Mouse (Mus musculus) ovary, adult 10 weeks (tissue): ENCODE data around the gene Kalrn. TPM values are rescaled to one million over a fixed set of nuclear protein-coding genes. Genes with fewer than 3 reads are reported as not detected.

Source experiments
- polyA plus RNA-seq: library from polyadenylated mRNA; stranded (reverse); fragments of 350-450 nt; fragmentation: Illumina TruSeq; extraction: RNeasy Lipid Tissue Mini Kit (QIAGEN cat#74804); gene quantifications from one replicate; pipeline ENCODE4 v1.2.3, GENCODE M21; 2014

Gene Kalrn
- polyA plus RNA-seq = 5.5 TPM

DNA sequence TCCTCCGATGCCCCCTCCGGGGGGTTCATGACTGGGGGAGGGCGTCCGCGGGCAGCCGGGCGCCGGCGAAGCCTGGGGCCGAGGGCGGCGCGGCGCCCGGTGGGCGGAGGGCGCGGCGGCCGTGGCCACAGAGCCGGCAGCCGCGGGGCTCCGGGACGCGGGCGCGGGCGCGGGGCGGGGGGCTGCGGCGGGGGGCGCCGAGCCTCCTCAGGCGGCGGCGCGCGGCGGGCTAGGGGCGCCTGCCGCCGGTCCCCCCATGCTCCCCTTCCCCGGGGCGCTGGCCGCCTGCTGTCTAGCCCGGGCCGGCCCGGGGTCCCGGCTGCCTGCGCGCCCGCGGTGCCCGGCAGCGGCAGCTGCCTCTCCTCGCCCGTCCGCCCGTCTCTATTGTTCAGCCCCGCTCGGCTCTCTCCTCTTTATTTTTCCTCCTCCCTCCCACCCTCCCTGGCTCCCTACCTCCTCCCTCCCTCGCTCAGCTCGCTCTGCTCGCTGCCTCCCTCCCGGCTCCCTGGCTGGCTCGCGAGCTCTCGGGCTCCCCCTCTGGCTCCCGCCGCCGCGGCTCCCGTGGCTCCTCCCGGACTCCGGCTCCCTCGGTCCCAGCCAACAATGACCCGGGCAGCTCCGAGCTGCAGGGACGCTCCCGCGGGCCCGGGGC lies at the start of gene Kalrn:
TSS of gene Kalrn (minus strand) at position 382 of the 652 bp plus-strand sequence.

DNA sequence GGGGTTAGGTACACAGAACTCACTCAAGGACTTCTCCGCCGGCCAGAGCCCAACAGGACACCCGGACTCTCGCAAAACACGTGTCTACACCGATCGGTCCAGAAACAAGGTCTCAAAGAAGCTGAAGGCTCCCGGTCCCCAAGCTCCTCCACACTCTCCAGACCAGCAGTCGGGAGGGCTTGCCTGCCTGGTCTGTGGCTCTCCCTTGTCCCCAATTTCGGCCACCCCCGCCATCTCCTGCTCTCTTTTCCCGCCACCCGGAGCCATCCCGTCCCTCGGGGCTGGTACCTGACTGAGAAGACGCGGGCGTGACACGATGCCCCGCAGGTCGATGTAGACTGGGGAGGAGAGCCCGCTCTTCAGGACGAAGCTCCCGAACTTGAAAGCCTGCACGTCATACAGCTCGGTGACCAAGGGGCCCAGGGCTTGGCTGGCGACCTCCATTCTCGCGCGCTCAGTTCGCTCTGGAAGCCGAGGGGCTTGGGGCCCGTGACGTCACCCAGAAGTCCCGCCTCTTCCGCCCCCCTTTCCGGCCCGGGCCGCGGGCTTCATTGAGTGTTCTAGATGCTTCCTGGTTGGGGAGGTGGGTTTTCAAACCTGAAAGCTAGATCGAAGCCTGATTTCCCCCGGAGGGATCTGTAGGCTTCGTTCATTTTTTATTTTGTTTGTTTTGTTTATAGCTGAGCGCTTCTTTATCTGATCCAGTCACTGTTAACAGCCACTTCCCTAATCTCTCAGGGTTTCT lies 606.6 kb downstream of the Kalrn start, which contains the start of gene Umps:
TSS of gene Umps (minus strand) at position 501 of the 745 bp plus-strand sequence.

Other genes starting within 250 kb of the Kalrn start
- not detected for gene Ropn1, start 76.4 kb upstream of the Kalrn start, polyA plus RNA-seq
- 11.0 TPM for gene Ccdc14, start 117.1 kb upstream of the Kalrn start, polyA plus RNA-seq
- 250 TPM for gene Mylk, start 171.7 kb upstream of the Kalrn start, polyA plus RNA-seq